Mouse (Mus musculus) thymus, adult 2 months (tissue): Measurements from ENCODE around the gene Gm42715.

ENCODE experiments used
- CTCF ChIP-seq: fragments of 200-500 bp; IDR thresholded peaks from 2 replicates; pipeline ENCODE4 v1.5.1; 2012; ENCODE audit warnings: mild to moderate bottlenecking, control low read depth, low read length, moderate library complexity, borderline replicate concordance; ENCODE audit not compliant: control insufficient read depth, poor library complexity, insufficient read depth; ENCODE audit errors: extremely low read depth
- POLR2A ChIP-seq: fragments of 200-500 bp; IDR thresholded peaks from 2 replicates; pipeline ENCODE4 v1.6.1; 2012; ENCODE audit warnings: mild to moderate bottlenecking, low read length, control low read depth, moderate library complexity; ENCODE audit not compliant: control insufficient read depth, poor library complexity, insufficient read depth; ENCODE audit errors: extremely low read depth

DNA sequence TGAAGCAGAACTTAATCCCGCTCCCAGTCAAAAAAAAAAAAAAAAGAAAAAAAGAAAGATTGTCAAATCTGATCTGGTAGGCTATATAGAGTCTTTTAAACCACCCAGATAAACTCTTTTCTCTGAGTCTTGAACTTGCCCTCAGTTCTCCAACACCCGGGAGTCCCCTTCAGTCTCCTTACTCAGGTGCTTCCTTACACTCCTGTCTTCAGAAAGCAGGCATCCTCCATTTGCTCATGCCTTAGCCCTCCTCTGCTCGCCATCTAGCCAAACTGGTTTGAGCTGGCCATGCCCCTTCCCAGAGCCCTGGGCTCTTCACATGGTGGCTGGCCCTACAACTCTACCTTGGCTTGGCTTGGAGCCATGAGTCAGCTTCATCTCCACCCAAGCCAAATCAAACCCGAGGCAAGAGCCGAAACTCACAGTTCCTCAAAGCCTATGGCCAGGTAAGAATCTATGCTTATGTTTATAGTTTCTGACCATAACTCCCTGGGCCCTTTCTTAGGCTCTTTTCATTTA lies 42.0 kb downstream of the Gm42715 start, which contains the start of gene Tmem265:
- no peak for TF ChIP-seq CTCF
- TF ChIP-seq POLR2A: no peak
